Mouse (Mus musculus): ENCODE data around the gene Sapcd1.

DNA sequence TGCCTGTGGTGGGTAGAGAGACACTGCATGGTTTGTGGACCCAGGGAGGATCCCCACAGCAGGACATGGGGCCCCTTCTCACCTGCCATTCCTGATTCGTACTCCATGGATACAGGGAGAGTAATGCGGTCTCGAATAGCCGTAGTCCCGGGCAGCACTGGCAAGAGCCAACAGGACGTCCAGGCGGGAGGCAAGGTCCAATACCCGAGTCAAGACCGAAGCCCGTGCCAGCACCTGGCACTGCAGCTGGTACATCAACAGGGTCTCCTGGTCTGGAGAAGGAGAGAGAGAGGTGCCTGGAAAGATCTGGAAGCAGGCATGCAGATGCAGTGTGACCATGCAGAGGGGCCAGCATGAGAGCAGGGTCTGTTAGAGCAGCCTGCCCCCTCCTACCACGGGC, 3.5 kb upstream of the Sapcd1 start:
- no peak for TF ChIP-seq POLR2A (IDR thresholded peaks at IDR 0.05; ENCODE audit: extremely low read depth, insufficient read depth, low read length)
- TF ChIP-seq CTCF (IDR thresholded peaks at IDR 0.05; ENCODE audit: extremely low read depth, insufficient read depth, low read length), result no peak

Data from cortical plate, adult 2 months (tissue).